Mouse (Mus musculus) liver, postnatal 0 days (tissue): Measurements from ENCODE around the gene Castor2. TPM values are rescaled to one million over a fixed set of nuclear protein-coding genes. Genes with fewer than 3 reads are reported as not detected.

Source experiments
- ATAC-seq: fragments of 200-750 bp; cut with Nextera tagmentation; 2 replicates; pipeline ENCODE4 v1.8.0; 2017; ENCODE audit warnings: mild to moderate bottlenecking, moderate library complexity
- DNase-seq: peaks from one replicate; pipeline ENCODE4 v3.0.0-alpha.2; 2016
- H3K27ac ChIP-seq: fragments of 300-500 bp; sonication (generic); 2 replicates; pipeline ENCODE4 v1.5.1; 2014; ENCODE audit warnings: antibody characterized with exemption, moderate library complexity, mild to moderate bottlenecking, low read depth
- H3K27me3 ChIP-seq: fragments of 300-500 bp; sonication (generic); 2 replicates; pipeline ENCODE4 v1.6.1; 2014; ENCODE audit warnings: low read length, control low read depth, mixed read lengths; ENCODE audit not compliant: insufficient read depth
- H3K36me3 ChIP-seq: fragments of 300-500 bp; sonication (generic); replicated peaks from 2 replicates; pipeline ENCODE4 v1.6.1; 2014; ENCODE audit warnings: mild to moderate bottlenecking, control low read depth, low read length, moderate library complexity, mixed read lengths; ENCODE audit not compliant: insufficient read depth
- H3K4me1 ChIP-seq: fragments of 300-500 bp; sonication (generic); 2 replicates; pipeline ENCODE4 v1.6.1; 2014; ENCODE audit warnings: antibody characterized with exemption, mild to moderate bottlenecking, control low read depth; ENCODE audit not compliant: insufficient read depth
- H3K4me2 ChIP-seq: fragments of 300-500 bp; sonication (generic); 2 replicates; pipeline ENCODE4 v1.6.1; 2014; ENCODE audit warnings: low read depth, mild to moderate bottlenecking, low read length, moderate library complexity, mixed read lengths
- H3K4me3 ChIP-seq: fragments of 300-500 bp; sonication (generic); 2 replicates; pipeline ENCODE4 v1.5.1; 2014; ENCODE audit warnings: low read depth, low read length
- H3K9ac ChIP-seq: fragments of 300-500 bp; sonication (generic); replicated peaks from 2 replicates; pipeline ENCODE4 v1.6.1; 2014; ENCODE audit warnings: mild to moderate bottlenecking, moderate library complexity
- H3K9me3 ChIP-seq: fragments of 300-500 bp; sonication (generic); 2 replicates; pipeline ENCODE4 v1.6.1; 2016; ENCODE audit warnings: mild to moderate bottlenecking, control low read depth, low read length, mixed read lengths
- CTCF ChIP-seq: sonication (generic); IDR thresholded peaks from 2 replicates; pipeline ENCODE4 v1.5.1; 2016; ENCODE audit warnings: antibody characterized with exemption, low read depth
- EP300 ChIP-seq: IDR thresholded peaks from 2 replicates; pipeline ENCODE4 v1.6.1; 2016; ENCODE audit warnings: antibody characterized with exemption, low read depth, mild to moderate bottlenecking
- WGBS: fragments of 180-500 bp; shearing (Covaris S2); extraction: QIAGEN DNeasy Blood & Tissue Kit; methylation state at CpG from one replicate; pipeline ENCODE4 v1.1.7; 2014; ENCODE audit not compliant: insufficient replicate concordance; 5-methylcytosine and 5-hydroxymethylcytosine counted together
- polyA plus RNA-seq: library from polyadenylated mRNA; unstranded; fragments of >200 nt; fragmentation: Nextera tagmentation; extraction: Ambion mirVana; gene quantifications from 2 replicates; pipeline ENCODE4 v1.2.1, GENCODE M21; 2015

The Castor2 gene
- polyA plus RNA-seq, 1 experiment from 2014 or later, result 1.00 TPM

- no peaks in the 10 kb centered on the region for H3K36me3 ChIP-seq
- H3K4me1 ChIP-seq, result peaks cover 21% of the 10 kb centered on the region
- ATAC-seq (no peak), DNase-seq (no peak)
- WGBS, result 76% methylated on average over 3 of the region's 3 CpGs
- H3K4me2 ChIP-seq, result no peak overlapping the region
- H3K27me3 ChIP-seq, result no peaks in the 10 kb centered on the region
- H3K27ac ChIP-seq, result no peak overlapping the region
- H3K9me3 ChIP-seq, result no peaks in the 10 kb centered on the region
- H3K9ac ChIP-seq, result no peak overlapping the region
- no peak overlapping the region for H3K4me3 ChIP-seq
- TF ChIP-seq CTCF (no peak), EP300 (no peak)
These were observed 86.5 kb downstream of the Castor2 start for GRCm38 (mm10) chr5:134186059-134186458.

DNA sequence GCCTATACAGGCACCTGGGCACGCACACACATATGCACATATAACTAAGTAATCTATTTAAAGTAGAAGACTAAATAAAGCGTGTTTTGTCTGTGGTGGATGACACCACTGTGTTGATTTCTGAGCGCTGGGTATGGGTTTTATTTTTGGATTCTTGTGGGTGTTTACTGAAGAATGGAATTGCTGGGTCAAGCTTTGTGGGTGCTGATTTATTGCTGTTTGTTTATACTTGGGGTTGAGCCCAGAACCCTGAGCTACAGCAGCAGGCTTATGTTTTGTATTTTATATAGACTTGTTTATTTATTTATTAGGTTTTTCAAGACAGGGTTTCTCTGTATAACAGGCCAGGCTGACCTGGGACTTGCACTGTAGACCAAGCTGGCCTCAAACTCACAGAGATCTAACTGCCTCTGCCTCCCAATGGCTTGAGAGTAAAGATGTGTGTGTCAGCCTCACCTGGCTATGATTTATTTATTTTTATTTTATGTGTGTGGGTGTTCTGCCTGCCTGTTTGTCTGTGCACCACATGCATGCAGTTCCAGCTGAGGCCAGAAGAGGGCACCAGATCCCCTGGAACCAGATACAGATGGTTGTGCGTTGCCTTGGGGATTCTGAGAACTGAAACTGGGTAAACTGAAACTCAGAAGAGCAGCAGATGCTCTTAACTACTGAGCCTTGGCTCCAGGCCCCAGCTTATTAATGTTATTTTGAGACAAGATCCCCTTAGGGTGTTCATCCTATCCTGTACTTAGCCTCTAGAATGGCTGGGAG, 87.6 kb downstream of the Castor2 start:
- WGBS, result 64% methylated on average over 4 of the region's 4 CpGs
- TF ChIP-seq EP300 (no peak), CTCF (peak; percentile 95)
- H3K27me3 ChIP-seq, result no peaks in the 10 kb centered on the region
- H3K4me3 ChIP-seq, result no peak overlapping the region
- no peak overlapping the region for H3K4me2 ChIP-seq
- peak; percentile 80 for DNase-seq
- peaks cover 18% of the 10 kb centered on the region for H3K4me1 ChIP-seq
- H3K9me3 ChIP-seq, result no peaks in the 10 kb centered on the region
- H3K27ac ChIP-seq, result no peak overlapping the region
- no peaks in the 10 kb centered on the region for H3K36me3 ChIP-seq
- ATAC-seq, result no peak
- no peak overlapping the region for H3K9ac ChIP-seq

DNA sequence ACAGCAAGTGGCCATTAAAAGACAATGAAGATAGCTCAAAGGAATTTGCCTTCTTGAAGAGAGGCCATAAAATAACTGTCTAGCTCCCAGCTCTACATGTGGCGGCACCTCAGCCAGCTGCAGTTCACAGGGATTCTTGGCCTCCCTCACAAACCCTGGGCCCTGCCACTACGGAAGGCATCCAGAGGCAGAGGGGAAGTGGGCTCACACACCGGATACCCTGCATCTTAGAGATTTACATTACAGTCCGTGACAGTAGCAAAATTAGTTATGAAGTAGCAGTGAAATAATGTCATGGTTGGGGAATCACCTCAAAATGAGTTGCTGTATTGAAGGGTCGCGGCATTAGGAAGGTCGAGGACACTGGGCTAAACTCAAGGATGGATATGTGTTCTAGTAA, 89.1 kb downstream of the Castor2 start:
- 51% methylated on average over 7 of the region's 7 CpGs for WGBS
- no peak overlapping the region for H3K4me2 ChIP-seq
- TF ChIP-seq CTCF (no peak), EP300 (no peak)
- peaks cover 4% of the 10 kb centered on the region; the same call in 1 of the 2 replicates for H3K4me1 ChIP-seq
- no peak overlapping the region for H3K9ac ChIP-seq
- H3K27ac ChIP-seq, result no peak overlapping the region
- ATAC-seq, result no peak
- H3K4me3 ChIP-seq, result no peak overlapping the region
- H3K27me3 ChIP-seq, result no peaks in the 10 kb centered on the region
- no peak for DNase-seq
- H3K36me3 ChIP-seq, result 0 out of 2 replicates have a peak, but pooled peaks cover 2% of the 10 kb centered on the region
- H3K9me3 ChIP-seq, result no peaks in the 10 kb centered on the region

GRCm38 (mm10) chr5:134193664-134194063, 94.2 kb downstream of the Castor2 start:
- no peak for ATAC-seq
- Histone ChIP-seq H3K27me3 (no peaks in the 10 kb centered on the region), H3K9me3 (no peaks in the 10 kb centered on the region), H3K4me1 (no peaks in the 10 kb centered on the region), H3K9ac (no peak overlapping the region), H3K27ac (no peak overlapping the region), H3K36me3 (peaks cover 13% of the 10 kb centered on the region; the same call in 1 of the 2 replicates), H3K4me2 (no peak overlapping the region), H3K4me3 (no peak overlapping the region)
- WGBS, result 82% methylated on average over 8 of the region's 8 CpGs
- no peak for DNase-seq
- TF ChIP-seq EP300, result no peak
- no peak for TF ChIP-seq CTCF

Other genes starting within 250 kb of the Castor2 start
- 10.2 and 10.8 TPM in 2 replicates for gene Rcc1l, start 77.1 kb downstream of the Castor2 start, polyA plus RNA-seq
- gene Gtf2ird2, start 84.3 kb downstream of the Castor2 start, polyA plus RNA-seq, result 1.8 and 2.1 TPM in 2 replicates
- gene Ncf1, start 129.9 kb downstream of the Castor2 start, polyA plus RNA-seq, result 24.4 and 26.0 TPM in 2 replicates
- gene Gtf2i, start 215.0 kb downstream of the Castor2 start, polyA plus RNA-seq, result 29.8 and 34.7 TPM in 2 replicates